Mouse (Mus musculus) ES-Bruce4 (cell line): ENCODE data around the gene Xaf1. TPM values are rescaled to one million over a fixed set of nuclear protein-coding genes. Genes with fewer than 3 reads are reported as not detected.
"Not testable (repeated sequence)": the region's sequence is repeated elsewhere in the genome, so short reads cannot be mapped to it uniquely, and the experiment has no call there.

Experiments
- H3K27ac ChIP-seq: 2 replicates; pipeline ENCODE4 v1.5.1; 2012; ENCODE audit warnings: low read length, inconsistent platforms; ENCODE audit not compliant: insufficient read depth
- H3K27me3 ChIP-seq: 2 replicates; pipeline ENCODE4 v1.6.1; 2012; ENCODE audit warnings: mild to moderate bottlenecking, low read length, inconsistent platforms; ENCODE audit not compliant: control insufficient read depth, poor library complexity, insufficient read depth, severe bottlenecking
- H3K36me3 ChIP-seq: 2 replicates; pipeline ENCODE4 v1.6.1; 2012; ENCODE audit warnings: inconsistent platforms, mild to moderate bottlenecking, low read length, moderate library complexity; ENCODE audit not compliant: control insufficient read depth, poor library complexity, insufficient read depth, severe bottlenecking
- H3K4me1 ChIP-seq: one replicate; pipeline ENCODE4 v1.8.1; 2011; ENCODE audit warnings: low read length; ENCODE audit not compliant: control insufficient read depth, insufficient read depth
- H3K4me3 ChIP-seq: 2 replicates; pipeline ENCODE4 v1.5.1; 2011; ENCODE audit warnings: low read depth, mild to moderate bottlenecking, low read length
- H3K9ac ChIP-seq: 2 replicates; pipeline ENCODE4 v1.6.1; 2012; ENCODE audit warnings: low read depth, mild to moderate bottlenecking, inconsistent platforms; ENCODE audit not compliant: poor library complexity, severe bottlenecking
- H3K9me3 ChIP-seq: replicated peaks from 2 replicates; pipeline ENCODE4 v1.6.1; 2012; ENCODE audit warnings: mild to moderate bottlenecking, low read length, inconsistent platforms; ENCODE audit not compliant: control insufficient read depth, poor library complexity, insufficient read depth, severe bottlenecking
- CTCF ChIP-seq: IDR thresholded peaks from one replicate; pipeline ENCODE4 v1.8.1; 2011; ENCODE audit warnings: low read depth, low read length
- EP300 ChIP-seq: IDR thresholded peaks from 2 replicates; pipeline ENCODE4 v1.6.1; 2011; ENCODE audit warnings: low read depth, low read length; ENCODE audit not compliant: insufficient read depth
- POLR2A ChIP-seq: IDR thresholded peaks from one replicate; pipeline ENCODE4 v1.8.1; 2011; ENCODE audit warnings: low read length; ENCODE audit not compliant: insufficient read depth
- polyA plus RNA-seq: library from polyadenylated mRNA; stranded (reverse); fragments of >200 nt; gene quantifications from 2 replicates; pipeline ENCODE4 v1.2.4, GENCODE M21; 2011; ENCODE audit warnings: low read depth; ENCODE audit not compliant: missing spikeins, insufficient read depth, insufficient read length

The Xaf1 gene
- polyA plus RNA-seq, 1 experiment, result 9.0 TPM

DNA sequence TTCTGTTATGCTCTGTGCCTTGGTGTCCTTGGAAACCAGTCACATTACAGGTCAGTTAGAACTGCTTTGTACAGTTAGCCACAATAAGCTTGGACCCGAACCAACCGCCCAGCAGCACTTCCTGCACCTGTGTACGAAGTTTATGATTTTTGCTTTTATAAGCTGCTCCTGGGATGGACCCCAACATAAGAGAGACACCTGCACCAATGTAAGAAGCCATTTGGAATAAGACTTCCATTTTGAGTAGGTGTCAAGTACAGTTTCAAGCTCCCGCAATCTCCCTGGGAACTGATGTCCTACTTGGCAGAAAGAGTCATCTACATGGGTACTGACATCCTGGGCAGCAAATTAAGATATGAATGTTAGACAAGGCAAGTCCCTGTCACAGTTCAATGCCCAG lies 38.3 kb downstream of the Xaf1 start:
- Histone ChIP-seq H3K36me3 (no peaks in the 10 kb centered on the region), H3K27ac (no peak overlapping the region), H3K4me3 (no peak overlapping the region), H3K4me1 (no peaks in the 10 kb centered on the region), H3K9me3 (no peaks in the 10 kb centered on the region), H3K9ac (no peak overlapping the region), H3K27me3 (no peaks in the 10 kb centered on the region)
- no peak for TF ChIP-seq CTCF
- TF ChIP-seq EP300, result no peak
- no peak for TF ChIP-seq POLR2A

- H3K27ac ChIP-seq, result no peak overlapping the region
- H3K9me3 ChIP-seq, result no peaks in the 10 kb centered on the region
- no peak for TF ChIP-seq EP300
- peak; percentile 81 for TF ChIP-seq CTCF
- no peak for TF ChIP-seq POLR2A
- no peaks in the 10 kb centered on the region for H3K36me3 ChIP-seq
- H3K4me3 ChIP-seq, result no peak overlapping the region
- H3K4me1 ChIP-seq, result no peaks in the 10 kb centered on the region
- H3K27me3 ChIP-seq, result no peaks in the 10 kb centered on the region
- H3K9ac ChIP-seq, result no peak overlapping the region
Measured at GRCm38 (mm10) chr11:72342549-72343237, 41.3 kb downstream of the Xaf1 start.

DNA sequence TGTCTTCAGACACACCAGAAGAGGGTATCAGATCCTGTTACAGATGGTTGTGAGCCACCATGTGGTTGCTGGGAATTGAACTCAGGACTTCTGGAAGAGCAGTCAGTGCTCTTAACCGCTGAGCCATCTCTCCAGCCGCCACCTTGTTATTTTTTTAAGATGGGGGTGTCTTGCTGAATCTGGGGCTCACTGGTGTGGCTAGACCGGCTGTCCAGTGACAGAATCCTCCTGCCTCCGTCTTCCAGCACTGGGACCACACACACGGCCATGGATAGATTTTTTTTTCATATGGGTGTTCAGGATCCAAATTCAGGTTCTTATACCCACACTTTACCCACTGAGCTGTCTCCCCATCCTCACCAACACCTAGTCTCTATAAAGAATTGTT lies 41.8 kb downstream of the Xaf1 start:
- not testable (repeated sequence) for H3K9ac ChIP-seq, H3K36me3 ChIP-seq, H3K4me1 ChIP-seq, H3K9me3 ChIP-seq, H3K27ac ChIP-seq, H3K27me3 ChIP-seq, H3K4me3 ChIP-seq

GRCm38 (mm10) chr11:72343904-72344303 lies 42.5 kb downstream of the Xaf1 start:
- H3K27ac ChIP-seq, result no peak overlapping the region
- H3K27me3 ChIP-seq, result no peaks in the 10 kb centered on the region
- no peaks in the 10 kb centered on the region for H3K9me3 ChIP-seq
- TF ChIP-seq CTCF (peak; percentile 84), POLR2A (no peak)
- H3K9ac ChIP-seq, result no peak overlapping the region
- no peak overlapping the region for H3K4me3 ChIP-seq
- no peaks in the 10 kb centered on the region for H3K4me1 ChIP-seq
- H3K36me3 ChIP-seq, result no peaks in the 10 kb centered on the region

DNA sequence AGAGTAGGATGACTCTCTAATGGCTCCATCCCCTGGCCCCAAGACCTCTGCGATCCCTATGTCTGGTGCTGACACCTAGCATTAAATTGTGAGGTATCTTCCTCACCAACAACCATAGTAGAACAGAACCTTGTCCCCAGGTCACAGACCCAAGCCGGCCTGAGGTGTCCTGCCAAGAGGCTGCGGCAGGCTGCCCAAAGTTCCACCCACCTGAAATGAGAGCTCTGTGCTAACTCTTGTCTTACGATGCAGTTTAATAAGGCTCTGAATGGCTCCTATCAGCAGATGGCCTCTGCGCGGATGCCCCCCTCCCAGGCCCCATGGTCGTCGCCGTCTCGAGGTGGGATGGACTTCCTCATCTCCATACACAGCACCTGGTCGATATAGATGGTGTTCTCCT lies 43.1 kb downstream of the Xaf1 start:
- no peak for TF ChIP-seq CTCF
- no peak for TF ChIP-seq POLR2A
- no peak for TF ChIP-seq EP300
- Histone ChIP-seq H3K9ac (no peak overlapping the region), H3K27ac (no peak overlapping the region), H3K9me3 (no peaks in the 10 kb centered on the region), H3K4me3 (no peak overlapping the region), H3K36me3 (no peaks in the 10 kb centered on the region), H3K27me3 (no peaks in the 10 kb centered on the region), H3K4me1 (no peaks in the 10 kb centered on the region)

DNA sequence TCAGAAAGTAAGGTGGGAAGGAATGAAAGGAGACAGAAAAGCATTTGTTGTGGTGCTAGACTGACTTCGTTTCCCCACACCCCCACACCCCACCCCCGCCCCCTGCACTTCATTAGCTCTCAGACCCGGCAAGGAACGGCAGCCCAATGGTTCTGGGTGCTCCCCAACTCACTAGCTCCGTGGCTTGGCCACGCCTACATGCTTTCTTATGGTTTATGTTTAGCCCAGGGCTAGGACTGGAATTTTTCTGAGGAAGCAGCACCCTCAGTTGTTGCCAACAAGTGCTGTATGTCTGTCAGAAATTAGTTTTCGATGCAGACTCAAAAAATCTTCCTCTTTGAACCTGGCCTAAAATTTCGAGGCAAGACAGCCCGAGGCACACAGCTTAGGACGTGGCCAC lies 47.1 kb downstream of the Xaf1 start:
- Histone ChIP-seq H3K9me3 (no peaks in the 10 kb centered on the region), H3K4me1 (no peaks in the 10 kb centered on the region), H3K36me3 (no peaks in the 10 kb centered on the region), H3K4me3 (no peak overlapping the region), H3K9ac (no peak overlapping the region), H3K27me3 (no peaks in the 10 kb centered on the region), H3K27ac (no peak overlapping the region)
- TF ChIP-seq POLR2A (no peak), CTCF (no peak), EP300 (no peak)
